Mouse (Mus musculus): ENCODE data around the gene Fmr1nb. TPM values are rescaled to one million over a fixed set of nuclear protein-coding genes. Genes with fewer than 3 reads are reported as not detected.
A peak's percentile ranks its signal among the peaks of the same experiment; 100 is the strongest.
"Not testable (repeated sequence)": the region's sequence is repeated elsewhere in the genome, so short reads cannot be mapped to it uniquely, and the experiment has no call there.

The Fmr1nb gene
- polyA plus RNA-seq (2012; rRNA removed) (0.35 and 0.42 TPM in 2 replicates), polyA plus RNA-seq (2014; fragmentation: Nextera tagmentation; extraction: Ambion mirVana) (0.54 and 0.88 TPM in 2 replicates)

DNA sequence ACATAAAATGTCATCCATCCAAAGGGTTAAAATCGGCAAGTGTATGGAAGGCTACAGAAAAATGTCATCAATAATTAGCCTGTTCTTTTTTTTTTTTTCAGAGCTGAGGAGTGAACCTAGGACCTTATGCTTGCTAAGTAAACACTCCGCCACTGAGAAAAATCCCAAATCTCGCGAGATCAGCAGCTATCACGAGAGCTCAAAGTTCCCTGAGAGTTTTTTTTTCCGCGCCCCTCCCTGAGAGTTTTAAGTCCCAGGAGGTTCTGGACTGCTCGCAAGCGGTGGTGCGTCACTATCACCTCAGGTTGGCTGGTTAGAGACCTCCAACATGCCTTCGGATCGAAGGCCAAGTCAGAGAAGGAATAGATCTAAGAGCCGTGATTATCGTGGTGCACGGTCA, at the start of gene Fmr1nb:
TSS of gene Fmr1nb (plus strand) at position 234 of the 400 bp plus-strand sequence.
- Histone ChIP-seq H3K4me1 (replicated peaks; ENCODE audit: control insufficient read depth in 2 of 2, insufficient read depth in 2 of 2, low read length in 1 of 2) (no peaks in the 10 kb centered on the region), H3K9ac (replicated peaks) (no peak within 1 kb of the TSS), H3K27me3 (ENCODE audit: control insufficient read depth, insufficient read depth, low read length) (no peaks in the 10 kb centered on the region), H3K4me2 (ENCODE audit: low read depth) (no peak within 1 kb of the TSS), H3K9me3 (ENCODE audit: control insufficient read depth, low read length) (no peaks in the 10 kb centered on the region), H3K27ac (no peak within 1 kb of the TSS), H3K36me3 (replicated peaks; ENCODE audit: control insufficient read depth, insufficient read depth, low read depth) (no peaks in the 10 kb centered on the region), H3K4me3 (ENCODE audit: insufficient read depth in 1 of 2, low read depth in 2 of 2, low read length in 2 of 2) (no peak within 1 kb of the TSS)
- no peak for ATAC-seq (ENCODE audit: insufficient read depth)
- TF ChIP-seq CTCF (IDR thresholded peaks at IDR 0.05; ENCODE audit: low read depth) (no peak), EP300 (IDR thresholded peaks at IDR 0.05; ENCODE audit: low read depth) (no peak)
- 70% methylated on average over 15 of the region's 15 CpGs for WGBS (ENCODE audit: insufficient replicate concordance)
- no peak for DNase-seq (ENCODE audit: low read depth in 3 of 3, low spot score in 3 of 3)

DNA sequence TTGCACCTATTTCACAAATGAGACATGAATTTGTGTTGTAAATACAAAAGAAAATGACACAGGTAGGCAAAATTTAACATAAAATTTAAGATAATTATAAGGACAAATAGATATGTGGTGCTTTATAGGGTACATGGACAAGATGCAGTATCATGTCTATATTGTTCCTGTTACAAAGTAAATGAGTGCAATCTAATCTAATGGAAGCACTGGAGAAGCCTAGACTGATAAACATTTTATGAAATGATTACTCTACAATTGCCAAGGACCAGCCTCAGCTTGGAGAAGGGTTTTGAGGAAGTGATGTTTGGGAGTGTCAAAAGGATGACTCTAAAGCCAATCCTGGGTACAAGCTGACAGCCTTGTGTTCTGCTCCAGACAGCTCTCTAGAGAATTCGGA, 24.7 kb upstream of the Fmr1nb start:
- H3K4me3 ChIP-seq (ENCODE audit: insufficient read depth in 1 of 2, low read depth in 2 of 2, low read length in 2 of 2): no peak overlapping the region
- H3K4me2 ChIP-seq (ENCODE audit: low read depth): no peak overlapping the region
- H3K4me1 ChIP-seq (replicated peaks; ENCODE audit: control insufficient read depth in 2 of 2, insufficient read depth in 2 of 2, low read length in 1 of 2): no peaks in the 10 kb centered on the region
- 31% methylated on average over 1 of the region's 1 CpGs for WGBS (ENCODE audit: insufficient replicate concordance)
- no peak overlapping the region for H3K27ac ChIP-seq
- no peak for TF ChIP-seq CTCF (IDR thresholded peaks at IDR 0.05; ENCODE audit: low read depth)
- no peak for TF ChIP-seq EP300 (IDR thresholded peaks at IDR 0.05; ENCODE audit: low read depth)
- no peaks in the 10 kb centered on the region for H3K27me3 ChIP-seq (ENCODE audit: control insufficient read depth, insufficient read depth, low read length)
- DNase-seq (ENCODE audit: low read depth in 3 of 3, low spot score in 3 of 3): no peak
- no peak overlapping the region for H3K9ac ChIP-seq (replicated peaks)
- no peaks in the 10 kb centered on the region for H3K36me3 ChIP-seq (replicated peaks; ENCODE audit: control insufficient read depth, insufficient read depth, low read depth)
- no peak for ATAC-seq (ENCODE audit: insufficient read depth)
- H3K9me3 ChIP-seq (ENCODE audit: control insufficient read depth, low read length): no peaks in the 10 kb centered on the region

DNA sequence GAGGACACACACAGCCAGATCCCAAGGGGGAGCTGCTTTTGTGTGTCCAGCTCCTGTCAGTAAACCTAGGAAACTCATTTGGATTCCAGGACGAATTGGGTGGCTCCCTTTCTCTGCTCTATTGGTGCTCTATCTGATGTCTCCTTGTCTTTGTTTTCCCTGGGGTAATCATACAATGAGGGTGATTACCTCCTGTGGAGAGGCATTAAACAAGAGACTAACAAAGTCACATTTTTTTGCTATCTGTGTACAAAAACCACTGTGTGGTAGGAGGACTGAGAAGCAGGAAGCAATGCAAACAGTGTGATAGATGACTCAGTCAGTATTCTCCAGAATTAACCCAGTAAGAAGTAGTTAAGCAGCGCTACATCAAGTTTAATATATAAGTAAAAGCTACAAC, 21.6 kb upstream of the Fmr1nb start:
- Histone ChIP-seq H3K4me1 (replicated peaks; ENCODE audit: control insufficient read depth in 2 of 2, insufficient read depth in 2 of 2, low read length in 1 of 2) (no peaks in the 10 kb centered on the region), H3K4me3 (ENCODE audit: insufficient read depth in 1 of 2, low read depth in 2 of 2, low read length in 2 of 2) (no peak overlapping the region), H3K27me3 (ENCODE audit: control insufficient read depth, insufficient read depth, low read length) (no peaks in the 10 kb centered on the region), H3K9me3 (ENCODE audit: control insufficient read depth, low read length) (no peaks in the 10 kb centered on the region), H3K27ac (no peak overlapping the region), H3K4me2 (ENCODE audit: low read depth) (no peak overlapping the region), H3K9ac (replicated peaks) (no peak overlapping the region), H3K36me3 (replicated peaks; ENCODE audit: control insufficient read depth, insufficient read depth, low read depth) (no peaks in the 10 kb centered on the region)
- no peak for TF ChIP-seq EP300 (IDR thresholded peaks at IDR 0.05; ENCODE audit: low read depth)
- TF ChIP-seq CTCF (IDR thresholded peaks at IDR 0.05; ENCODE audit: low read depth): no peak
- ATAC-seq (ENCODE audit: insufficient read depth): no peak
- no peak for DNase-seq (ENCODE audit: low read depth in 3 of 3, low spot score in 3 of 3)
- 21% methylated on average over 2 of the region's 2 CpGs for WGBS (ENCODE audit: insufficient replicate concordance)

DNA sequence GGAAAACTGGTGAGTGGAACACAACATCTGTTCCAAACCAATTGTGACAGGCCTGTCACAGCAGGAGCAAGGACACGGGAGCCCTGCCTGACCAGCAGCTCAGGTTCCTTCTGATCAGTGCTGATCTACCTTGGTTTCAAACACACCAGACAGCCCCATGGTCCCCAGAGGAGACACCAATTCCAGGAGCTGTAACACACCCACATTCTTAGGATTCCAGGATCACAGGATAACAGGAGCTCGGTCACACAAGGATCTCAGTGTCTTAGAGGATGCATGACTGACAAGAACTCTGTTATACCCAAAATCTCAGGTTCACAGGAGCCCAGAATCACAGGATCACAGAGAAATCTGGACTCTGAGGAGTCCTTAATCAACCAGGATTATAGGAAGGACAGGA, 58.8 kb downstream of the Fmr1nb start:
- not testable (repeated sequence) for H3K4me2 ChIP-seq (ENCODE audit: low read depth); H3K36me3 ChIP-seq (replicated peaks; ENCODE audit: control insufficient read depth, insufficient read depth, low read depth); ATAC-seq (ENCODE audit: insufficient read depth); H3K4me3 ChIP-seq (ENCODE audit: insufficient read depth in 1 of 2, low read depth in 2 of 2, low read length in 2 of 2); H3K27ac ChIP-seq; H3K27me3 ChIP-seq (ENCODE audit: control insufficient read depth, insufficient read depth, low read length); H3K9me3 ChIP-seq (ENCODE audit: control insufficient read depth, low read length); H3K9ac ChIP-seq (replicated peaks); H3K4me1 ChIP-seq (replicated peaks; ENCODE audit: control insufficient read depth in 2 of 2, insufficient read depth in 2 of 2, low read length in 1 of 2); DNase-seq (ENCODE audit: low read depth in 3 of 3, low spot score in 3 of 3)
- WGBS (ENCODE audit: insufficient replicate concordance): 26% methylated on average over 2 of the region's 2 CpGs

- H3K4me1 ChIP-seq (replicated peaks; ENCODE audit: control insufficient read depth in 2 of 2, insufficient read depth in 2 of 2, low read length in 1 of 2); DNase-seq (ENCODE audit: low read depth in 3 of 3, low spot score in 3 of 3); H3K36me3 ChIP-seq (replicated peaks; ENCODE audit: control insufficient read depth, insufficient read depth, low read depth); H3K9ac ChIP-seq (replicated peaks); H3K9me3 ChIP-seq (ENCODE audit: control insufficient read depth, low read length); H3K27me3 ChIP-seq (ENCODE audit: control insufficient read depth, insufficient read depth, low read length); H3K4me3 ChIP-seq (ENCODE audit: insufficient read depth in 1 of 2, low read depth in 2 of 2, low read length in 2 of 2); H3K27ac ChIP-seq; H3K4me2 ChIP-seq (ENCODE audit: low read depth): not testable (repeated sequence)
- ATAC-seq (ENCODE audit: insufficient read depth): peak; percentile 65; the same call in 1 of the 2 replicates
- WGBS (ENCODE audit: insufficient replicate concordance): 24% methylated on average over 10 of the region's 36 CpGs
These were observed 59.4 kb downstream of the Fmr1nb start, which contains the start of gene Gm14698 for GRCm38 (mm10) chrX:68821059-68821458. Gene Gm14698, plus strand, starts transcription at chrX:68821093.

All from liver, embryonic 14.5 days (tissue).